Mouse (Mus musculus): ENCODE measurements around the gene Gm4792.

DNA sequence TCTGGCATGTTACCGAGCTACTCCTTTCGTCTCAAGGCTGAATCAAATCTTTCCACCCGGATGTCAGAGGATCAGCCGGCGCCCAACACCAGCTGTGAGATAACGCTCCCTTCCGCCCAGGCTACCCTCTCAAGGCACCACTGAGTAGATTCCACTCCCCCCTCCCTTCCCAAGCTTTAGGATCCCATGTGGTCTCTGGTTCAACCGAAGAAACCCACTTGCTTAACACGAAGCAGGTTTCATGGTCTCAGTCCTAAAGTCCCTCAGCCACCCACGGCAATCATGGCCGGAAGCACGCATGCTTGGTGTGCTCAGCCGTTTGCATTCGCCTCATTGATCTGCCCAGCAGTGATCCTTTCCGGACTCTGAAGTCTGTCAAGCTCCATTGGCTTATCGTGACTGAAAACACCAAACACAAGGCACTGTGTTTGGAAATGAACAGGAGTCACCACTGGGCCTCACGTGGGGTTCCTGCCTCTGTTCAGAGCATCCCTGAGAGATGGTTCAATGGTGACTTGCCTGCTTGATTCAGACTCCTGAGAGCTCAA, 45.2 kb downstream of the Gm4792 start:
- no peak for TF ChIP-seq CTCF (IDR thresholded peaks at IDR 0.05; ENCODE audit: control insufficient read depth, insufficient read depth, insufficient replicate concordance, low read depth, low read length)
- TF ChIP-seq POLR2A (IDR thresholded peaks at IDR 0.05; ENCODE audit: control insufficient read depth, low read depth, low read length): no peak

All from testis, adult 2 months (tissue).